Mouse (Mus musculus): ENCODE measurements around the gene Fgf8. TPM values are rescaled to one million over a fixed set of nuclear protein-coding genes. Genes with fewer than 3 reads are reported as not detected.

The Fgf8 gene
- total RNA-seq, 2 experiments from 2014 or later: not detected

GRCm38 (mm10) chr19:45748691-45749242 lies 6.1 kb upstream of the Fgf8 start:
- DNase-seq (ENCODE audit: low spot score in 2 of 2): peak; percentile 19 to 41

- DNase-seq (ENCODE audit: low spot score in 2 of 2): no peak
These were observed 5.5 kb upstream of the Fgf8 start for GRCm38 (mm10) chr19:45748206-45748605.

GRCm38 (mm10) chr19:45747028-45747867 lies 4.5 kb upstream of the Fgf8 start:
- DNase-seq (ENCODE audit: low spot score in 2 of 2): peak; percentile 84 to 86

GRCm38 (mm10) chr19:45746153-45747020 lies 3.7 kb upstream of the Fgf8 start:
- peak; percentile 74 to 81 for DNase-seq (ENCODE audit: low spot score in 2 of 2)

- DNase-seq (ENCODE audit: low spot score in 2 of 2): no peak
These were observed 2.8 kb upstream of the Fgf8 start for GRCm38 (mm10) chr19:45745344-45746152.

GRCm38 (mm10) chr19:45743619-45744018 lies 904 bp upstream of the Fgf8 start:
- no peak for DNase-seq (ENCODE audit: low spot score in 2 of 2)

GRCm38 (mm10) chr19:45742984-45743575 lies 365 bp upstream of the Fgf8 start:
- DNase-seq (ENCODE audit: low spot score in 2 of 2): no peak

GRCm38 (mm10) chr19:45741431-45742217 lies 1.1 kb downstream of the Fgf8 start:
- DNase-seq (ENCODE audit: low spot score in 2 of 2): no peak

- DNase-seq (ENCODE audit: low spot score in 2 of 2): no peak
These were observed 1.9 kb downstream of the Fgf8 start for GRCm38 (mm10) chr19:45740817-45741216.

- no peak for DNase-seq (ENCODE audit: low spot score in 2 of 2)
These were observed 2.5 kb downstream of the Fgf8 start for GRCm38 (mm10) chr19:45740233-45740632.

GRCm38 (mm10) chr19:45738521-45738920 lies 4.2 kb downstream of the Fgf8 start:
- no peak for DNase-seq (ENCODE audit: low spot score in 2 of 2)

GRCm38 (mm10) chr19:45737846-45738484 lies 4.8 kb downstream of the Fgf8 start:
- DNase-seq (ENCODE audit: low spot score in 2 of 2): no peak

- no peak for DNase-seq (ENCODE audit: low spot score in 2 of 2)
These were observed 5.4 kb downstream of the Fgf8 start for GRCm38 (mm10) chr19:45737208-45737845.

GRCm38 (mm10) chr19:45736855-45737207 lies 5.9 kb downstream of the Fgf8 start:
- peak in 1 of 2 experiments; percentile 18 for DNase-seq (ENCODE audit: low spot score in 2 of 2)

GRCm38 (mm10) chr19:45736241-45736640 lies 6.5 kb downstream of the Fgf8 start:
- DNase-seq (ENCODE audit: low spot score in 2 of 2): no peak

GRCm38 (mm10) chr19:45734762-45735161 lies 8.0 kb downstream of the Fgf8 start:
- DNase-seq (ENCODE audit: low spot score in 2 of 2): no peak

- no peak for DNase-seq (ENCODE audit: low spot score in 2 of 2)
These were observed 8.5 kb downstream of the Fgf8 start for GRCm38 (mm10) chr19:45734191-45734590.

GRCm38 (mm10) chr19:45733564-45733963 lies 9.2 kb downstream of the Fgf8 start:
- no peak for DNase-seq (ENCODE audit: low spot score in 2 of 2)

- no peak for DNase-seq (ENCODE audit: low spot score in 2 of 2)
These were observed 11.1 kb downstream of the Fgf8 start for GRCm38 (mm10) chr19:45731658-45732057.
